Mouse (Mus musculus) spleen, adult 2 months (tissue): ENCODE measurements around the gene Nuak2. TPM values are rescaled to one million over a fixed set of nuclear protein-coding genes. Genes with fewer than 3 reads are reported as not detected.

Source experiments
- DNase-seq, 2 experiments: peaks; one replicate each; pipeline versions ENCODE4 v3.0.0 to v3.0.0-alpha.2; 2012 to 2021; ENCODE audit warnings: low spot score in 2 of 2, low read depth in 1 of 2
- H3K27ac ChIP-seq: fragments of 200-500 bp; 2 replicates; pipeline ENCODE4 v1.5.1; 2012; ENCODE audit warnings: low read length, inconsistent platforms; ENCODE audit not compliant: insufficient read depth
- H3K27me3 ChIP-seq: fragments of 200-500 bp; 2 replicates; pipeline ENCODE4 v1.6.1; 2012; ENCODE audit warnings: mild to moderate bottlenecking, moderate library complexity, low read length, inconsistent platforms; ENCODE audit not compliant: control insufficient read depth, insufficient read depth
- H3K36me3 ChIP-seq: fragments of 200-500 bp; 2 replicates; pipeline ENCODE4 v1.6.1; 2012; ENCODE audit warnings: mild to moderate bottlenecking, low read length, inconsistent platforms; ENCODE audit not compliant: control insufficient read depth, insufficient read depth
- H3K4me1 ChIP-seq: fragments of 200-500 bp; 2 replicates; pipeline ENCODE4 v1.6.1; 2011; ENCODE audit warnings: inconsistent platforms; ENCODE audit not compliant: control insufficient read depth, insufficient read depth, insufficient read length
- H3K4me3 ChIP-seq: fragments of 200-500 bp; 2 replicates; pipeline ENCODE4 v1.5.1; 2011; ENCODE audit warnings: mild to moderate bottlenecking, inconsistent platforms; ENCODE audit not compliant: insufficient read depth, insufficient read length; ENCODE audit errors: extremely low read depth
- CTCF ChIP-seq: fragments of 200-500 bp; IDR thresholded peaks from 2 replicates; pipeline ENCODE4 v1.5.1; 2011; ENCODE audit warnings: mild to moderate bottlenecking, inconsistent platforms; ENCODE audit not compliant: insufficient read depth, insufficient read length, insufficient replicate concordance; ENCODE audit errors: extremely low read depth
- POLR2A ChIP-seq: fragments of 200-500 bp; IDR thresholded peaks from 2 replicates; pipeline ENCODE4 v1.6.1; 2011; ENCODE audit warnings: low read depth, low read length, inconsistent platforms
- WGBS: fragments of 180-500 bp; shearing (Covaris S2); methylation state at CpG from one replicate; pipeline ENCODE4 v1.1.7; 2018; 5-methylcytosine and 5-hydroxymethylcytosine counted together
- polyA plus RNA-seq: library from polyadenylated mRNA; depleted of rRNA; stranded (reverse); fragments of >200 nt; gene quantifications from 2 replicates; pipeline ENCODE4 v1.2.3, GENCODE M21; 2012; rRNA removed

The Nuak2 gene
- polyA plus RNA-seq, 1 experiment = 17.4 TPM

- Histone ChIP-seq H3K36me3 (no peaks in the 10 kb centered on the region), H3K27ac (no peak overlapping the region; the same call in 1 of the 2 replicates), H3K4me1 (peaks cover 12% of the 10 kb centered on the region; the same call in 1 of the 2 replicates), H3K27me3 (no peaks in the 10 kb centered on the region), H3K4me3 (no peak overlapping the region)
- WGBS = 61% methylated on average over 3 of the region's 3 CpGs
- no peak for DNase-seq
- no peak for TF ChIP-seq POLR2A
- TF ChIP-seq CTCF = no peak
Observed at GRCm38 (mm10) chr1:132374873-132375244, 58.9 kb downstream of the Nuak2 start.

GRCm38 (mm10) chr1:132375256-132375655 is 59.3 kb downstream of the Nuak2 start:
- no peak overlapping the region; the same call in 1 of the 2 replicates for H3K27ac ChIP-seq
- no peaks in the 10 kb centered on the region for H3K36me3 ChIP-seq
- H3K4me1 ChIP-seq = peaks cover 9% of the 10 kb centered on the region; the same call in 1 of the 2 replicates
- 57% methylated on average over 4 of the region's 4 CpGs for WGBS
- no peak for DNase-seq
- no peak overlapping the region for H3K4me3 ChIP-seq
- TF ChIP-seq CTCF (no peak), POLR2A (no peak)
- H3K27me3 ChIP-seq = no peaks in the 10 kb centered on the region

GRCm38 (mm10) chr1:132376211-132377054 is 60.5 kb downstream of the Nuak2 start:
- Histone ChIP-seq H3K4me3 (no peak overlapping the region), H3K27me3 (no peaks in the 10 kb centered on the region), H3K36me3 (no peaks in the 10 kb centered on the region), H3K4me1 (peaks cover 4% of the 10 kb centered on the region; the same call in 1 of the 2 replicates), H3K27ac (no peak overlapping the region)
- no peak for DNase-seq
- no peak for TF ChIP-seq POLR2A
- no peak for TF ChIP-seq CTCF
- 91% methylated on average over 8 of the region's 8 CpGs for WGBS

GRCm38 (mm10) chr1:132377055-132377365 is 61.1 kb downstream of the Nuak2 start:
- Histone ChIP-seq H3K27ac (no peak overlapping the region), H3K36me3 (no peaks in the 10 kb centered on the region), H3K4me1 (peaks cover 4% of the 10 kb centered on the region; the same call in 1 of the 2 replicates), H3K27me3 (no peaks in the 10 kb centered on the region), H3K4me3 (no peak overlapping the region)
- TF ChIP-seq POLR2A (no peak), CTCF (no peak)
- no peak for DNase-seq
- WGBS = 77% methylated on average over 7 of the region's 7 CpGs

- Histone ChIP-seq H3K27ac (no peak overlapping the region), H3K4me1 (peaks cover 4% of the 10 kb centered on the region; the same call in 1 of the 2 replicates), H3K27me3 (no peaks in the 10 kb centered on the region), H3K36me3 (no peaks in the 10 kb centered on the region), H3K4me3 (no peak overlapping the region)
- 57% methylated on average over 3 of the region's 3 CpGs for WGBS
- TF ChIP-seq CTCF (no peak), POLR2A (no peak)
- DNase-seq = no peak
Observed at GRCm38 (mm10) chr1:132377811-132378210, 61.9 kb downstream of the Nuak2 start.

GRCm38 (mm10) chr1:132380550-132381100 is 64.7 kb downstream of the Nuak2 start:
- WGBS = 80% methylated on average over 27 of the region's 27 CpGs

GRCm38 (mm10) chr1:132381929-132382328 is 66.0 kb downstream of the Nuak2 start:
- H3K4me1 ChIP-seq = 0 out of 2 replicates have a peak, but pooled peaks cover 3% of the 10 kb centered on the region
- WGBS = 10% methylated on average over 10 of the region's 10 CpGs
- no peaks in the 10 kb centered on the region for H3K36me3 ChIP-seq
- no peaks in the 10 kb centered on the region for H3K27me3 ChIP-seq
- no peak for DNase-seq
- TF ChIP-seq CTCF (no peak), POLR2A (no peak)
- no peak overlapping the region for H3K27ac ChIP-seq
- no peak overlapping the region for H3K4me3 ChIP-seq

More at GRCm38 (mm10) chr1:132380550-132381100, 64.7 kb downstream of the Nuak2 start:
- no peak for DNase-seq
- Histone ChIP-seq H3K27ac (no peak overlapping the region), H3K27me3 (no peaks in the 10 kb centered on the region), H3K4me1 (0 out of 2 replicates have a peak, but pooled peaks cover 3% of the 10 kb centered on the region), H3K4me3 (no peak overlapping the region), H3K36me3 (no peaks in the 10 kb centered on the region)
- no peak for TF ChIP-seq POLR2A
- no peak for TF ChIP-seq CTCF

Other genes starting within 250 kb of the Nuak2 start
- gene Mfsd4a, start 248.1 kb upstream of the Nuak2 start, polyA plus RNA-seq = 1.0 and 1.1 TPM in 2 replicates
- gene Cdk18, start 176.4 kb upstream of the Nuak2 start, polyA plus RNA-seq = 2.3 and 2.5 TPM in 2 replicates
- gene Lemd1, start 124.7 kb upstream of the Nuak2 start, polyA plus RNA-seq = not detected in 2 replicates
- not detected in 2 replicates for gene AC124108.1, start 124.7 kb upstream of the Nuak2 start, polyA plus RNA-seq
- not detected in 2 replicates for gene Gm10188, start 86.4 kb upstream of the Nuak2 start, polyA plus RNA-seq
- gene Klhdc8a, start 17.5 kb upstream of the Nuak2 start, polyA plus RNA-seq = 0.59 and 0.68 TPM in 2 replicates
- gene Tmcc2, start 75.2 kb downstream of the Nuak2 start, polyA plus RNA-seq = 116 and 244 TPM in 2 replicates
- gene Dstyk, start 101.4 kb downstream of the Nuak2 start, polyA plus RNA-seq = 4.6 and 5.3 TPM in 2 replicates
- 10.7 and 12.1 TPM in 2 replicates for gene Rbbp5, start 161.2 kb downstream of the Nuak2 start, polyA plus RNA-seq
- 2.5 and 3.1 TPM in 2 replicates for gene Tmem81, start 190.1 kb downstream of the Nuak2 start, polyA plus RNA-seq
- gene Cntn2, start 227.1 kb downstream of the Nuak2 start, polyA plus RNA-seq = 0.73 TPM in 1 of 2 replicates, not detected in the other